Mouse (Mus musculus) megakaryocyte, adult 5-6 weeks (primary cell): ENCODE measurements around the gene Zfp993. TPM values are rescaled to one million over a fixed set of nuclear protein-coding genes. Genes with fewer than 3 reads are reported as not detected.
"Not testable (repeated sequence)": the region's sequence is repeated elsewhere in the genome, so short reads cannot be mapped to it uniquely, and the experiment has no call there.

Experiments
- ATAC-seq: 2 replicates; pipeline ENCODE4 v1.8.0; 2016; ENCODE audit warnings: mild to moderate bottlenecking, inconsistent platforms; ENCODE audit not compliant: poor library complexity, severe bottlenecking
- total RNA-seq, 2 experiments: library from RNA; stranded (forward) in 1 of 2; stranded (reverse) in 1 of 2; fragments of 153-499, 151-499 nt in 1 of 2; fragments of 221-1000, 200-1000 nt in 1 of 2; gene quantifications; 2 replicates each; pipeline versions ENCODE4 v1.2.3 to v1.2.4; 2015 to 2017

Gene Zfp993
- total RNA-seq (2015) = 61.2 and 72.5 TPM in 2 replicates
- total RNA-seq (2017) = 20.3 and 20.6 TPM in 2 replicates

DNA sequence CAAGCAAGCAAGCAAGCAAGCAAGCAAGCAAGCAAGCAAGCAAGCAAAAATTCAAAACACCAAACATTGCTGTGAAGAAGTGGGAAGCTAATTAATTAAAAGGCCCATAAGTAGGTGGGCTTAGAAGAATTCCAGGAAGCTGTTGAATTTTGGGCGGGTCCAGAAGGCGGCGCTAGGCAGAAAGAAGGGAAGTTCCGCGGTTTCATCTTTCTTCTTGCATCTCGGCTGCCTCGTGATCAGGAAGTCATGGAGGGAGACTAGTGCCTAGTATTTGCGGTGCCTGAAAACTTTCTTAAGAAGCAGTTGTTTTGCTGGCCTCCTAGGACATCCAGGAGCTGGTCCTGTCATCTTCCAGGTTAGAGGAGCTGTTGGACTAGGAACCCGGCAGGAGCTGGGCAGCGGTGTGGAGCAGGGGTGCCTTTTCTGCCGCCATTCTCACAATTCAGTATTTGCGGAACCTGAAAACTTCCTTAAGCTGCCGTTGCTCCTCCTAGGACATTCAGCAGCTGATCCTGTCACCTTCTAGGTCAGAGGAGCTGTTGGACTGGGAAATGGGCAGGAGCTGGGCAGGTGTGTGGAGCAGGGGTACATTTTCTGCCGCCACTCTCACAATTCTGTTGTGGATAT lies at the start of gene Zfp993:
TSS of gene Zfp993 (plus strand) at position 188 of the 627 bp plus-strand sequence.
- ATAC-seq = peak; percentile 100

DNA sequence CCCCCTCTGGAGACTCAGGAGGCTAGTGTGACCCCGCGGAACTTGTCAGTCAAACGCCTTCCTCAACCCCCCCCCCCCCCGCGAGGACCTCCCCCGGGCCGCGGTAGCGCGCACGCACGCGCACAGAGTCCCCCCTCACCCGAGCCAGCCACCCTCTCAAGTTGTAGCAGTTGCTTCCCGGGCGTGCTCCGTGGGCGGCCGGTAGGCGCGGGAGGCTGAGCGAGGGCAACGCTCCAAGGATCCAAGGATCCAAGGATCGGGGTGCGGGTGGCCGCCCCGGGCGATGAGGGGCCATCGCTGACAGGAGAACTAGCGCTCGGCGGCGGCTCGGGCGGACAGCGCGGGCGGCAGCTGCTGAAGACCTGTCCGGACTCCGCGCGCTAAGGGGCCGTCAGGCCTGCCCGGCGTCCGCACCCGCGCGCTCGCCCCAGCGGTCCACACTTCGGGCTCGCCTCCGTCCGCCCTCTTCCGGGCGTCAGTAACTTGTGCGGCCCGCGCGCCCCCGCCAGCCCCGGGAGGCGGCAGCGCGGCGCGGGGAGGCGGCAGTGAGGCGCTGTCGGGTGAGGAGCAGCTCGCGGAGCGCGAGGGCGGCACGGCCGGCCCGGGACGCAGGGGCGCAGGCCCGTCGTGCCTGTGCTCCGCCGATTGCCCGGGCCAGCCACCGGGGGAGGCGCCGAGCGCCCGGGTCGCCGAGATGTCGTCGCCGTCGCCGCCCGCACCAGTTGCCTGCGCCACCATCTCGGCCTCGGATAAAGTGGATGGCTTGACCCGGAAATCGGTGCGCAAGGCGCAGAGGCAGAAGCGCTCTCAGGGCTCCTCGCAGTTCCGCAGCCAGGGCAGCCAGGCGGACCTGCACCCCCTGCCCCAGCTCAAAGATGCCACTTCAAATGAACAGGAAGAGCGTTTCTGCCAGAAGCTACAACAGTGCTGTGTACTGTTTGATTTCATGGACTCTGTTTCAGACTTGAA lies 30.6 kb upstream of the Zfp993 start:
- ATAC-seq = peak; percentile 33; the same call in 1 of the 2 replicates

DNA sequence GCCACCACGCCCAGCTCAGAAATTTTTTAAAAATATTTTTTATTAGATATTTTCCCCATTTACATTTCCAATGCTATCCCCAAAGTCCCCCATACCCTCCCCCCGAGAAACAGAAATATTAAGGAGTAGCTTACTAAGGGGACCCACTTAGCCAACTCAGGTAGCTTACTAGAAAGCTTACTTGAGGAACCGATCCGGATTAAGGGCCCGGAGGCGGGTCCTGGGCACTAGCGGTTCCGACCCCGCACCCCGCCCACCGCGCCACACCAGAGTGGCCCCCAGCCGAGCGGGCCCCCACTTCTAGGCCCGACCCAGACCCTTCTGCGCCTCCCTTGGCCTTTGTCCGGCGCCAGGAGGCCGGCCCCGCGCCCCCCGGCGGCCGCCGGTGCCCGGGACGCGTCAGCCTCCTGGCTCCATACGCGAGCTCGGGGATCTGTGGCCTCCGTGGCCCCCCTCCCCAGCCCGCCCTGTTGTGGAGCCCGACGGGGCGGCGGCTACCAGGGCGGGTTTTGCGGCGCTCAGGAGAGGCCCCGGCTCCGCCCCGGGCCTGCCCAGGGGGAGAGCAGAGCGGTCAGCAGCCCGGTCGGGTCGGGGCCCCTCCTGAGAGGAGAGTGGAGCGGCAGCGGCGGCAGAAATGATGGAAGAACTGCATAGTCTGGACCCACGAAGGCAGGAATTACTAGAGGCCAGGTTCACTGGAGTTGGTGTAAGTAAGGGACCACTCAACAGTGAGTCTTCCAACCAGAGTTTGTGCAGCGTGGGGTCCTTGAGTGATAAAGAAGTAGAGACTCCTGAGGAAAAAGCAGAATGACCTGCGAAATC lies 7.0 kb upstream of the Zfp993 start:
- ATAC-seq = peak; percentile 74

DNA sequence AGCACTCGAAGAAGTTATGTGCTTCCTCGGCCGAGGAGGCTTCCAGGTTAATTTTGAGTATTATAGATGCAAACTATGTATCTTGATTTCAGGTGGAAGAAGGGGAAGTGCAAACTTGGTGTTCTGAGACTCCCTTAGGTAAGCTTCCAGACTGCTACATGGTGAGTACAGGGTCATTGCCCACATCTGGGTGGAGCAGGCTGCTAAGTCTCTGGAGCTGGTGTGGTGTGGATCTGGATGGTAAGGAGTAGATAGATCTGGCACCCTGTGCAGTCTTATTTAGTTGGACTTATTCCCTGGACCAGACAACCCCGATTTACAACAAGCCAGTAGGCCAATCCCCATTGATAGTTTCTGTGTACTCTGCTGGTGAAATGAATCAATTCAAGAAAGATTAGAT lies 33.6 kb downstream of the Zfp993 start:
- peak; percentile 33 for ATAC-seq

DNA sequence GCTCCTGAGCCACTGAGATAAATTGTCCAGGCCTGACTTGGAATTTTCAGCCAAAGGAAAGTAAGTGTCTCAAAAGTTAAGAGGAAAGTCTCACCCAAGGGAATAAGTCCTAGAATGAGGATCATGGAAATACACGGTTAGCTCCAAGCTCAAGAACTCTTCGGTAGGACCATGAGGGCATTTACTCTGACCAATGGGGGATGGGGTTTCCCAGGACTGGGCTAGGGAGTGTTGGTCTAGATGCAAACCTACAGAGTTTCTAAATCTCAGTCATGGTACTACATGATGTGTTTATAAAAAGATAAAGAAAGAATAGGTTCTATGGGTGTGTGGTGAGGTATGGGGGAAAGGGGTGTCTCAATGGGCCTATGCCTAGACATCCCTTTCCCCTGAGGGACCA lies 38.9 kb downstream of the Zfp993 start:
- not testable (repeated sequence) for ATAC-seq

DNA sequence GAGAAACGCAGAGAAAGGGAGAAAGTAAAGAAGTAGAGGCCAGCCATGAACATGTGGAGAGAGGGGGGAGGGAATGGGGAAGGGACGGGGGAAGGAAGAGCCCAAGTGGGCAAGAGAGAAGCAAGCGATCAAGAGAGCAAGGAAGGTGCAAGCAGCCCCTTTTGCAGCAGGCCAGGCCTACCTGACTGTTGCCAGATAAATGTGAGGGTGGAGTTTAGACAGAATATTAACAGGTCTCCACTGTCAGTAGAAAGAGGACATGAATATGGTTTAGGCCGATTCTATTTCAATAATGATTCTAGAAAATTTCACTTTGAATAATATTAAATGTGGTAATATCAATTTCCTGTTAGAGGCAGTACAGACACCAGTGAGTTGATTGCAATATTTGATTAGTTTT lies 39.4 kb downstream of the Zfp993 start:
- not testable (repeated sequence) for ATAC-seq

DNA sequence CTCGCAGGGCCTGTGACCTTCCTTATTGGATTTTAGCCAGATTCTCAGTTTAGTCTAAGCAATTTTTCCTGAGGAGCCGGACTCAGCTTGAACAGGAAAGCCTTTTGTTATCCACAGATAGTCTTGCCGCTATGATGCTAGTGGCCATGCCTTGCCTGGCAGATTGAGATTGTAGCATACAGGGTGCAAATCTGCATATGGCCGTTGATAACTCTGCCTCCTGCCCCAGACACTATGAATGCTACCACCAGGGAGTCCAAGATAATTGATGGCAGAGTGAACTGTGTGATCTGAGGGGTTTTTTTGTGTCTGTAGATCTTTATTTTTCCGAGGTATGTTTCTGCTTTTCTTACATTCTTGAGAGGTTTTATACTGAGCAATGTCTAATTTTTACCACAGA lies 39.9 kb downstream of the Zfp993 start:
- not testable (repeated sequence) for ATAC-seq

Other genes with a start within 250 kb of the Zfp993 start
- 20.0 and 23.3 TPM in 2 replicates for gene Zfp992, start 161.9 kb upstream of the Zfp993 start, total RNA-seq (2015)
- 8.9 and 11.4 TPM in 2 replicates for gene Zfp992, start 161.9 kb upstream of the Zfp993 start, total RNA-seq (2017)
- 0.11 TPM in 1 of 2 replicates, not detected in the other for gene Zfp981, start 108.9 kb upstream of the Zfp993 start, total RNA-seq (2015)
- not detected in 2 replicates for gene Zfp981, start 108.9 kb upstream of the Zfp993 start, total RNA-seq (2017)